Mouse (Mus musculus) midbrain, postnatal 0 days (tissue): ENCODE measurements around the gene Nxn. TPM values are rescaled to one million over a fixed set of nuclear protein-coding genes. Genes with fewer than 3 reads are reported as not detected.

Source experiments
- ATAC-seq: fragments of 200-750 bp; cut with Nextera tagmentation; 2 replicates; pipeline ENCODE4 v1.8.0; 2017; ENCODE audit warnings: moderate number of reproducible peaks, mild to moderate bottlenecking, moderate TSS enrichment, moderate library complexity; ENCODE audit not compliant: low FRiP score
- DNase-seq: peaks from one replicate; pipeline ENCODE4 v3.0.0-alpha.2; 2015; ENCODE audit warnings: low spot score
- H3K27ac ChIP-seq: fragments of 300-500 bp; sonication (generic); 2 replicates; pipeline ENCODE4 v1.5.1; 2014; ENCODE audit warnings: low read depth, mild to moderate bottlenecking, low read length, mixed read lengths
- H3K27me3 ChIP-seq: fragments of 300-500 bp; sonication (generic); 2 replicates; pipeline ENCODE4 v1.6.1; 2014; ENCODE audit warnings: low read length, control low read depth, mixed read lengths; ENCODE audit not compliant: insufficient read depth
- H3K36me3 ChIP-seq: fragments of 300-500 bp; sonication (generic); 2 replicates; pipeline ENCODE4 v1.6.1; 2014; ENCODE audit warnings: low read length, control low read depth, mixed read lengths; ENCODE audit not compliant: insufficient read depth
- H3K4me1 ChIP-seq: fragments of 300-500 bp; sonication (generic); 2 replicates; pipeline ENCODE4 v1.6.1; 2014; ENCODE audit warnings: mild to moderate bottlenecking, control low read depth, antibody characterized with exemption, low read length, mixed read lengths; ENCODE audit not compliant: insufficient read depth
- H3K4me2 ChIP-seq: fragments of 300-500 bp; sonication (generic); 2 replicates; pipeline ENCODE4 v1.6.1; 2014; ENCODE audit warnings: low read depth, mild to moderate bottlenecking, low read length, mixed read lengths; ENCODE audit not compliant: poor library complexity, severe bottlenecking
- H3K4me3 ChIP-seq: fragments of 300-500 bp; sonication (generic); 2 replicates; pipeline ENCODE4 v1.5.1; 2014; ENCODE audit warnings: low read depth, mild to moderate bottlenecking, low read length, moderate library complexity
- H3K9ac ChIP-seq: fragments of 300-500 bp; sonication (generic); replicated peaks from 2 replicates; pipeline ENCODE4 v1.6.1; 2014; ENCODE audit warnings: mild to moderate bottlenecking, low read length, moderate library complexity, mixed read lengths; ENCODE audit not compliant: poor library complexity, severe bottlenecking
- H3K9me3 ChIP-seq: fragments of 300-500 bp; sonication (generic); 2 replicates; pipeline ENCODE4 v1.6.1; 2016; ENCODE audit warnings: low read length, control low read depth
- CTCF ChIP-seq: IDR thresholded peaks from 2 replicates; pipeline ENCODE4 v1.5.1; 2016; ENCODE audit warnings: antibody characterized with exemption, mild to moderate bottlenecking
- WGBS: fragments of 180-500 bp; shearing (Covaris S2); extraction: QIAGEN DNeasy Blood & Tissue Kit; methylation state at CpG from one replicate; pipeline ENCODE4 v1.1.7; 2014; 5-methylcytosine and 5-hydroxymethylcytosine counted together
- polyA plus RNA-seq: library from polyadenylated mRNA; unstranded; fragments of >200 nt; fragmentation: Nextera tagmentation; extraction: Ambion mirVana; gene quantifications from 2 replicates; pipeline ENCODE4 v1.2.1, GENCODE M21; 2015
- total RNA-seq: library from RNA; depleted of rRNA; stranded (reverse); fragments of >200 nt; gene quantifications from 2 replicates; pipeline ENCODE4 v1.2.3, GENCODE M21; 2014

Nxn gene
- total and polyA plus RNA-seq, 2 experiments from 2014 or later = 15.2 to 32.2 TPM

DNA sequence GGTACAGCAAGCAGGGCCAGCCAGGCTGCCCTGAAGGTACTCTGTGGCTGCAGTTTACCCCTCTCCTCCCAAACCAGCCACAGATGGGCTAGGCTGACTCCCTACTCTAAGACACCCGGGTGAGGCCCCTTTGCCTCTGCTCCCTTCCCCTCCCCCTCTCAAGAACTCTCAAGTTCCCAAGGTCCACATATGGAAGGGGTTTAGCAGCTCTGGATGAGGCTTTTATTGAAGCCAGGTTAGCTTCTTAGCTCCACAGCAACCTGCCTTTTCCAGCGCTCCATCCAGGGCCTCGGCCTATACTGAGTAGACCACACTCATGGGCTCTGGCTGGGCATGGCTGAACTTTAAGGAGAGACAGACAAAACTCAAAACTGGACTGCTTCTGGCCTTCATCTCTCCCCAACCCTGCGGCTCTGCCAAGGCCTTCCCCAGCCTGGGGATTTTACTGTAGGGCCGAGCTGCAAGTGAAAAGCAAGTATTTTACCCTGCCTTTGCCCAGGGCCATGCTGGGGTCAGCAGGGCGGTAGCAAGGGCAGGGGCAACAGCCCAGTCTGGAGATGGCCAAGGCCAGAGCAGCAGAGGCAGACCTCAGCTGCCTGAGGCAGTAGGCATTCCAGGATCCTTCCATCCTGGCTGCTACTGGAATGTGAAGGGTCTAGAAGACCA, 31.2 kb upstream of the Nxn start:
- no peak overlapping the region for H3K4me3 ChIP-seq
- no peaks in the 10 kb centered on the region for H3K9me3 ChIP-seq
- peaks cover 42% of the 10 kb centered on the region for H3K36me3 ChIP-seq
- WGBS = 66% methylated on average over 6 of the region's 6 CpGs
- no peak for ATAC-seq
- H3K9ac ChIP-seq = 0 out of 2 replicates have a peak overlapping the region, but pooled peaks have one; percentile 13
- no peaks in the 10 kb centered on the region for H3K27me3 ChIP-seq
- no peak overlapping the region for H3K4me2 ChIP-seq
- H3K4me1 ChIP-seq = peaks cover 2% of the 10 kb centered on the region
- peak overlapping the region; percentile 65 for H3K27ac ChIP-seq
- no peak for DNase-seq
- no peak for TF ChIP-seq CTCF

DNA sequence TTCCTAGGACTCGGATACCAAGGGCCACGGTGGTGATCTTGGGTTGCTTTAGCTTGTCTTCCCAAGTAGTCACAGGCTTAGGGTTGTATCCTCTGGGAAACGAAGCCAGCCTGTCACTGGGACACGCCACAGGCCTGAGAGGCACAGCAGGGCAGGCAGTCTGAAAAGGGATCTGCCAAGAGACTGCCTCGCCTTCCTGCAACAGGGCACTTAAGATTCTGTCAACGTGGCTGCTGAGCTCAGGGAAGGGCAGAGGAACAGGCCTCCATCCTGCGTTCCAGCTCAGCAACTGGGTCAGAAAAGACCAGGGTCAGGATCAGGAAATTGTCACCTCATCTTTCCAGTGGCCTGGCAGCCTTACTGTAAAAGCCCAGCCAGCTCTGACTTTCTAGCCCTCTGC, 30.6 kb upstream of the Nxn start:
- Histone ChIP-seq H3K27me3 (no peaks in the 10 kb centered on the region), H3K4me3 (no peak overlapping the region), H3K4me2 (no peak overlapping the region), H3K27ac (peak overlapping the region; percentile 65), H3K36me3 (peaks cover 45% of the 10 kb centered on the region), H3K9me3 (no peaks in the 10 kb centered on the region), H3K4me1 (no peaks in the 10 kb centered on the region; the same call in none of the 2 replicates), H3K9ac (0 out of 2 replicates have a peak overlapping the region, but pooled peaks have one; percentile 13)
- ATAC-seq (no peak; the same call in 1 of the 2 replicates), DNase-seq (peak; percentile 52)
- 38% methylated on average over 7 of the region's 7 CpGs for WGBS
- TF ChIP-seq CTCF = no peak

DNA sequence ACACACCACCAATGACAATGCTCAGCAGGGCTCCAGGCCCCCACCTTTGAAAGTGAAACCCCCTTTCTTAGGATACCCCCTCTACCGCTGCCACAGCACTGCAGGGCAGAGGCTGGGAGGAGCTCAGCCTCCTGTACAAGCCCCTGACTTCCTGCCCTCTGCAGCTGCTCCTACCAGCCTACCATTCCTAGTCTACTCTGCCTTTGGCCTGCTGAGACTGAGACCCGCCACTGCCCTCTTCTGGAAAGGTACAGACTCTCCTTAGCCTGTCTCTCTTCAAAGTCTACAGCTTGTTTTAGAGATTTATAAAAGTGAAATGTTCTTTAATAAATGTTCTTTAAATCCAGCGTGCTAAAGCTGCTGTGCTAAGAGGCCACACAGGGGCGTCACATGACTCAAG, 30.1 kb upstream of the Nxn start:
- Histone ChIP-seq H3K36me3 (peaks cover 45% of the 10 kb centered on the region), H3K9me3 (no peaks in the 10 kb centered on the region), H3K4me1 (no peaks in the 10 kb centered on the region; the same call in none of the 2 replicates), H3K27me3 (no peaks in the 10 kb centered on the region), H3K9ac (no peak overlapping the region), H3K4me2 (no peak overlapping the region), H3K27ac (peak overlapping the region; percentile 65), H3K4me3 (no peak overlapping the region)
- no peak for DNase-seq
- no peak for ATAC-seq
- peak; percentile 45 for TF ChIP-seq CTCF
- WGBS = 54% methylated on average over 4 of the region's 4 CpGs

DNA sequence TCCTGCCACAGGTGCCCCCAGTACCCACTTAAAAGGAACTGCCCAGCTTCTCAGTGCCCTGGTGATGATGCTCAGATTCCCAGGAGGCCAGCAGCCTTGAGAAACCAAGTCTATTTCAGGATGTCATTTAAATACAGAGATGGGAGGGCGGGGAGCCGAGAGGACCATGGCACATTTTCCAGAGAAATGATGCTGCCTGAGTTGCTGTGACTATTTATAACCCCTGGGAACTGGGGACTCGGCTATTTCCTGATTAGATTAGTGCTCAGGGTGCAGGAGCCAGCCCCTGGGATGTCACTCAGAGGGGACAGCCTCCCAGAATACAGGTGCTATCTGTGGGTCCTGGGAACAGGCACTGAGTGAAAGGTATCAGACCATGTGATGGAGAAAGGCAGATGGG, 28.8 kb upstream of the Nxn start:
- Histone ChIP-seq H3K27me3 (no peaks in the 10 kb centered on the region), H3K9me3 (no peaks in the 10 kb centered on the region), H3K27ac (peak overlapping the region; percentile 47; the same call in 1 of the 2 replicates), H3K36me3 (peaks cover 46% of the 10 kb centered on the region), H3K4me1 (no peaks in the 10 kb centered on the region; the same call in 1 of the 2 replicates), H3K4me2 (no peak overlapping the region), H3K4me3 (no peak overlapping the region), H3K9ac (no peak overlapping the region)
- ATAC-seq (no peak), DNase-seq (no peak)
- 62% methylated on average over 3 of the region's 3 CpGs for WGBS
- no peak for TF ChIP-seq CTCF

DNA sequence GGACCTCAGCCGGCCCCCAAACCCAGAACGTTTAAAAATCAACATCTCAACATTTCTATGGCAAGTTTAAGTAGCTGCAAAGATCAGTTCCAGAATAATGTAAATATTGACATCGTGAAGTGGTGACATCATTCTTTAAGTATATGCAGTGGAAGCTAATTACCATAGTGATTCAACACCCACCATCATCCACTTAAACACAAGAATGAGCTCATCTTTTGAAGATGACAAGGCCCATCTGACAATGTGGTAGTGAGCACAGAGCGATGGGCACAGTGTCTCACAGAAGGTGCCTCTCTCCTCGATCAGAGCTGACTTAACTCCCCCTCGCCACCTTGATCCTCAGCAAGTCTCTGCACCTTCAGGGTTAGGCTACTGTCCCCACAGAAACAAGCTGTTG, 26.8 kb upstream of the Nxn start:
- no peak for TF ChIP-seq CTCF
- Histone ChIP-seq H3K9ac (no peak overlapping the region), H3K27me3 (no peaks in the 10 kb centered on the region), H3K27ac (no peak overlapping the region), H3K36me3 (peaks cover 59% of the 10 kb centered on the region), H3K4me1 (no peaks in the 10 kb centered on the region; the same call in 1 of the 2 replicates), H3K4me2 (no peak overlapping the region), H3K4me3 (no peak overlapping the region), H3K9me3 (no peaks in the 10 kb centered on the region)
- whole genome bisulfite sequencing = 87% methylated on average over 6 of the region's 6 CpGs
- ATAC-seq (no peak), DNase-seq (no peak)

DNA sequence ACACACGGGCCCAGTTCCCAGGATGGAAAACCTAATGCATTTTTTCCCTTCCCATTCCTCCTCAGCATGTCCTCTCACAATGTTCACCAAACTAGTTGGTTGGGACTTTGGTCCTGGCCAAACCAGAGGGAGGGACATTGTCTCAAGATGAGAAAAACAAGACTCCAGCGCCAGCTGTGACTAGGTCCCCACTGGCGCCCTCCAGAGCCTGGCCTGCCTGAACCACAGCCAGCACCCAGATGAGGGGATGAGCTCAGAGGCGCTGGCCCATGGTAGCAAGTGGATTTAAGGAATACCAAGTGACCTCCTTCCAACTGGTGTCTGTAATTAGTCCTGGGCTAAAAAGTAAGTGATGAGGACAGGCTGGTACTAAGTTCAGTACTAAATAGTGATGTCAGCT, 22.0 kb upstream of the Nxn start:
- peaks cover 90% of the 10 kb centered on the region for H3K36me3 ChIP-seq
- ATAC-seq = no peak
- 72% methylated on average over 4 of the region's 4 CpGs for WGBS

More for the DNA sequence above, 22.0 kb upstream of the Nxn start:
- no peak overlapping the region for H3K27ac ChIP-seq
- no peaks in the 10 kb centered on the region for H3K4me1 ChIP-seq
- TF ChIP-seq CTCF = no peak
- no peak for DNase-seq
- no peaks in the 10 kb centered on the region for H3K9me3 ChIP-seq
- H3K4me3 ChIP-seq = no peak overlapping the region
- H3K9ac ChIP-seq = no peak overlapping the region
- H3K27me3 ChIP-seq = no peaks in the 10 kb centered on the region
- H3K4me2 ChIP-seq = no peak overlapping the region
